Mouse (Mus musculus) layer of hippocampus, adult 6 months (tissue): Measurements from ENCODE around the gene Gpm6b. TPM values are rescaled to one million over a fixed set of nuclear protein-coding genes. Genes with fewer than 3 reads are reported as not detected.

Source experiments
- long read RNA-seq, 2 experiments: library from polyadenylated mRNA; unstranded; transcript quantifications; one replicate each; pipeline ENCODE4 v2.0.0; 2019 to 2020
- polyA plus RNA-seq: library from polyadenylated mRNA; unstranded; fragments of <200 nt; fragmentation: Nextera tagmentation; gene quantifications from 2 replicates; pipeline ENCODE4 v1.2.3, GENCODE M21; 2021

Gpm6b gene
- 444 and 472 TPM in 2 replicates for polyA plus RNA-seq
- long read RNA-seq, experiment 1, full-length matches to known transcripts = 1,591 of 1,986 reads
- long read RNA-seq, experiment 1, partial matches to known transcripts = 131 of 1,986 reads
- long read RNA-seq, experiment 1, other reads (novel, unspliced or antisense) = 264 of 1,986 reads
- long read RNA-seq, experiment 2, full-length matches to known transcripts = 3,401 of 3,645 reads
- long read RNA-seq, experiment 2, partial matches to known transcripts = 88 of 3,645 reads
- long read RNA-seq, experiment 2, other reads (novel, unspliced or antisense) = 156 of 3,645 reads

GRCm38 (mm10) chrX:166238831-166239460, at the start of gene Gpm6b:
Gene Gpm6b (plus strand): TSS chrX:166238911.

Other genes starting within 250 kb of the Gpm6b start
- gene Gemin8, start 68.5 kb upstream of the Gpm6b start, polyA plus RNA-seq = 10.1 and 12.6 TPM in 2 replicates
- gene Trappc2, start 201.7 kb downstream of the Gpm6b start, polyA plus RNA-seq = 107 and 108 TPM in 2 replicates
- gene Ofd1, start 201.8 kb downstream of the Gpm6b start, polyA plus RNA-seq = 1.4 and 1.6 TPM in 2 replicates
- 73.8 and 78.1 TPM in 2 replicates for gene Rab9, start 241.0 kb downstream of the Gpm6b start, polyA plus RNA-seq